Mouse (Mus musculus): ENCODE measurements around the gene Casp8ap2.

Gene Casp8ap2

DNA sequence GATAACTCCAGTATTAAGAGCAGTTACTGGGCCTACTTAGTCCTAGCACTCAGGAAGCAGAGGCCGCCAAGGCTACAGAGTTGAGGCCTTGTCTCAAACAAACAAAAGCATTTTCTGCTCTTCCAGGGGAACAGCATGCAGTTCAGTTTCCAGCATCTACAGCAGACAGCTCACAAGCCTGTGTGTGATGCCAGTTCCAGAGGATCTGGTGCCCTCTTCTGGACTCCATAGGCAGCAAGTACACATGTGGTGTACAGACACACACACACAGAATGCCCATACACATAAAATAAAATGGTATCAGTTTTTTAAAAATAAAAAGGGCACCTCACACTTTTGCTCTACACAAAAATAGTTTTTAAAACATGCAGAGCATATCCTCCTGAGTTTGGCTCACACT is 53.0 kb downstream of the Casp8ap2 start:
- no peak for DNase-seq (ENCODE audit: low spot score in 2 of 2)

DNA sequence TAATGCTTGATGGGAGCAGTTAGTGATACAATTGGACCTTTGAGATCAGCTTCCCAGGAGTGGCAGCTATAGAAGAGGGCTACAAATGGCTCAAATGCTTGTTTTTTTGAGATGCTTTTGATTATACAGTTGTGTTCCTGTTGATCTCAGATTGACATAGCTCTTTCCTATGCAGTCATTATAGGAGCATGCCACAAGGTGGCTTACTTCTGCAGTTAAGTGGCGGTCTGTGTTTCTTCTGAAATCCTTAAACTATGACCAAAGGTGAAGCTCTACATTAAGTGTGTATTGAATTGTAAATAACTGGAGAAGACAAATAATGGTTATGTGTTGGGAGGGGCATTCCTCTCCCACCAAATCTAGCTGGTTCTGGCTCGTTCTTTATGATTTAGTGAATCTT is 54.6 kb downstream of the Casp8ap2 start:
- no peak for DNase-seq (ENCODE audit: low spot score in 2 of 2)

DNA sequence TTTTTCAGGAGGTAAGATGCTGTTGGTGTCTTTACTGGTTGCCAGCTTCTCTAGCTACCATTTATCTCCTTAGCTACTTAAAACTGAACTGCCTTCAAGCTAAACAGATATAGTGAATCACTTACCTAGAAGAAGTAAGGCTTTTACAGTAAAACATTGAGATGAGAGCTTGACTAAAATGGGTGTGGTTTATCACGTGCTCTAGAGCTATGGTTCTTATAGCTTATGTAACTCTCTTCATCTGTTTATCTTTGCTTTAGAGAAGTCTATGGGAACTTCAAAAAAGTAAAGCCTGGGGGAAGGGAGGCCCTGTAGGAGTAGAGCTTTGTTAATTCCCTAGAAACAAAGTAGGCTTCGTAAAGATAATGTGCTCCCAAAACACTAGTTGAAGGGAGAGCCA is 58.8 kb downstream of the Casp8ap2 start:
- DNase-seq (ENCODE audit: low spot score in 2 of 2), result no peak

- no peak for DNase-seq (ENCODE audit: low spot score in 2 of 2)
These were observed 62.2 kb downstream of the Casp8ap2 start for GRCm38 (mm10) chr4:32677471-32677870.

DNA sequence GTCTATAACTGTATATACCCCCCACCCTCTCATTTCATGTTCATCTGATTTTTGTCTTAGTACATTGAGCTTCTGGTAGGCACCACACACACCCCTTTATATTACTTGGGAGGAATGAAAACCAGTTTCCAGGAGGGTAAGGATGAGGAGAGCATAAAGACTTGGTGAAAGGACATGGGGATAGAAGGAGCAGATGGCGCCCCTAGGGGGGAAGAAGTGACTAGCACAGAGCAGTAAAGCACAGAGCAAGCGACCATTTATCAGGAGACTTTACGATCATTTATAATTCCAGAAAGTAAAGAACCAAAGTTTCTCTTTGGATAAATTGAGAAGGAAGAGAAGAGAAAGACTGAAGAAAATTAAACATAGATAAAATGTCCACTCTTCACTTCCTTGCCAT is 65.6 kb downstream of the Casp8ap2 start:
- DNase-seq (ENCODE audit: low spot score in 2 of 2), result no peak

GRCm38 (mm10) chr4:32682471-32682870 is 67.2 kb downstream of the Casp8ap2 start:
- DNase-seq (ENCODE audit: low spot score in 2 of 2), result no peak

DNA sequence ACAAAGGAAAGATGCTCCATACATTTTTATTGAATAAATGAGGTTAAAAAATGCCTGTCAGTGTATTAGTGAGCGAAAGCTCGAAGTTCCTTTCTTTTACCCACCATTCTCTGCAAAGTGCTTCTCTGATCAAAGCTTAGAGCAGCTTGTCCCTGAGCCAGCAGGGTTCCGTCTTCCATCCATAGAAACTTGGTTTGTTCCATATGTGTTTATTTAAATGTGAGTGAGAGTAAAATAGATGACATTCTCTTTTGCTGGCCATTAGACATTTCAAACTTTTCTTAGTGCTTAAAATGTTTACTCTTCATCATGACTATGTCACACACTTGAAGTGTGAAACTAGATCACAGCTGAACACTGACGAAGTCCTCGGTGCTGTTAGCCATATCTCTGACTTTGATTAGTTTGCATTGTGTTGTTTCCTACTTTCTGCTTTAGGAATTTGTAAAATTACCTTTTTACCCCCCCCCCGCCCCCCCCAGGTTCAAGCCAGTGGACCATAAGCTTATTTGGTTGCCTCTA is 67.9 kb downstream of the Casp8ap2 start:
- DNase-seq (ENCODE audit: low spot score in 2 of 2), result no peak

Measured in thymus, postnatal 10 days (tissue).